Mouse (Mus musculus): ENCODE measurements around the gene Cnppd1. TPM values are rescaled to one million over a fixed set of nuclear protein-coding genes. Genes with fewer than 3 reads are reported as not detected.

Gene Cnppd1
- polyA plus RNA-seq, 1 experiment: 16.4 TPM

DNA sequence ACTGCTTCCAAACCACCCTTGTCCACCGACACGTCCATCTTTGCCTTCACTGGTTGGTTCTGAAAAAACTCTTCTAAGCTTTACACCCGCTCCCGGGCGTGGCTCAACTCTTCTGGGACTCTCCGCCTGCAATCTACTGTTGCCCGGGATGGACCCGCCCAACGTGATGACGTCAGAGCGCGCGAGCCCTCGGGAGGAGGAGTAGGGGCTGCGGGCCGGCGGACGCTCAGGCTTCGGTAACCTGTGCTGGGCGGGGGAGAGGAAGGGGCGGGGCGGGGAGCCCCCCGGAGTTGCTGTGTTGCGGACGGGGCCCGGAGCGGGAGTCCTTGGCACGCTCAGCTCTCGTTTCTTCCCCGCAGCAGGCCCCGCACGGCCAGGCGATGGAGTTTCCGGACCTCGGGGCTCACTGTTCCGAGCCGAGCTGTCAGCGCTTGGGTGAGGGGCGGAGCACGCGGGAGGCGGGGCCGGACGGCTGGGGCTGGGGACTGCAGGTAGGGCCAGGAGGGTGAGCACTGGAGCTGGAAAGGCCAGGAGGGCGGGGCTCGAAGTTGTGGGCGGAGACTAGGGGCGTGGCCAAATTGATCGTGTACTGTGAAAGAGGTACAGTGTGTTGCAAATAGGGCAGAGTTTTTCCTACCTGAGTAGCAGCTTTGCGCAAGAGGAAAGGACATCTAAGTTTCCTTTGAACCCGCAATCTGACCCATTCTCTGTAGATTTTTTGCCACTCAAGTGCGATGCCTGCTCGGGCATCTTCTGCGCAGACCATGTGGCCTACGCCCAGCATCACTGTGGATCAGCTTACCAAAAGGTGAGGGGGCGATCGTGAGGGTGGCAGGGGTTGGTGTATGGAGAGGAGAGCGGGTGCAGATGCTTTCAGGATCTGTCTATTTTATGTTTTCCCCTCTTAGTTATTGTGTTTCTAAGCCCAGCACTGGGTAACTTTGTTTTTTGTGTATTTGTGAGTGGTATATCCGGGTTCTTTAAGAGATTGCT is 26.3 kb upstream of the Cnppd1 start, which contains the start of gene Zfand2b:
Gene Zfand2b, plus strand, starts transcription at position 175 of the 993 bp plus-strand sequence.
- Histone ChIP-seq H3K4me3 (ENCODE audit: insufficient read depth, low read depth, low read length) (peak within 1 kb of the TSS; percentile 69), H3K4me1 (ENCODE audit: control insufficient read depth, insufficient read depth, insufficient read length, low read length) (no peaks in the 10 kb centered on the region), H3K27ac (replicated peaks; ENCODE audit: low read depth, low read length) (peak within 1 kb of the TSS; percentile 70)

- no peaks in the 10 kb centered on the region for H3K4me1 ChIP-seq (ENCODE audit: control insufficient read depth, insufficient read depth, insufficient read length, low read length)
- H3K4me3 ChIP-seq (ENCODE audit: insufficient read depth, low read depth, low read length): peak overlapping the region; percentile 55
- peak overlapping the region; percentile 70 for H3K27ac ChIP-seq (replicated peaks; ENCODE audit: low read depth, low read length)
Observed at GRCm38 (mm10) chr1:75168093-75168471, 25.6 kb upstream of the Cnppd1 start.

- Histone ChIP-seq H3K4me3 (ENCODE audit: insufficient read depth, low read depth, low read length) (no peak overlapping the region), H3K4me1 (ENCODE audit: control insufficient read depth, insufficient read depth, insufficient read length, low read length) (no peaks in the 10 kb centered on the region), H3K27ac (replicated peaks; ENCODE audit: low read depth, low read length) (no peak overlapping the region)
Observed at GRCm38 (mm10) chr1:75160256-75160617, 17.7 kb upstream of the Cnppd1 start.

GRCm38 (mm10) chr1:75159540-75160255 is 17.2 kb upstream of the Cnppd1 start:
- Histone ChIP-seq H3K27ac (replicated peaks; ENCODE audit: low read depth, low read length) (no peak overlapping the region), H3K4me1 (ENCODE audit: control insufficient read depth, insufficient read depth, insufficient read length, low read length) (no peaks in the 10 kb centered on the region), H3K4me3 (ENCODE audit: insufficient read depth, low read depth, low read length) (no peak overlapping the region)

DNA sequence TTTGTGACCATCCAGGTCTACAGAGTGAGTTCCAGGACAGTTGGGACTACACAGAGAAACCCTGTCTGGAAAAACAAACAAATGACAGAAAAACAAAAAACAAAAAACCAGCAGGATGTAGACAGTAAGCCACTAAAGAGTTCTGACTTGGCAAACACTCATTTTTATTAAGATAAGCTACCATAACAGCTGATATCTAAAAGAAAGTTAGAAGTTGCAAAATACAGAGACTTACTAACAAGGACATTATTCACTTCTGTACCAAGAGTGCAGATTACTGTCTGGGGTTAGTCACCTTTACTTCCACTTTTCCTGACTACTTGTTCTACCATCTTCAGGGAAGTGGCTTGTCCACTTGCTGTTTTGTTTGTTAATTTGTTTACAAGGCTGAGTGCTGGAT is 16.5 kb upstream of the Cnppd1 start:
- no peak overlapping the region for H3K27ac ChIP-seq (replicated peaks; ENCODE audit: low read depth, low read length)
- no peaks in the 10 kb centered on the region for H3K4me1 ChIP-seq (ENCODE audit: control insufficient read depth, insufficient read depth, insufficient read length, low read length)
- H3K4me3 ChIP-seq (ENCODE audit: insufficient read depth, low read depth, low read length): no peak overlapping the region

DNA sequence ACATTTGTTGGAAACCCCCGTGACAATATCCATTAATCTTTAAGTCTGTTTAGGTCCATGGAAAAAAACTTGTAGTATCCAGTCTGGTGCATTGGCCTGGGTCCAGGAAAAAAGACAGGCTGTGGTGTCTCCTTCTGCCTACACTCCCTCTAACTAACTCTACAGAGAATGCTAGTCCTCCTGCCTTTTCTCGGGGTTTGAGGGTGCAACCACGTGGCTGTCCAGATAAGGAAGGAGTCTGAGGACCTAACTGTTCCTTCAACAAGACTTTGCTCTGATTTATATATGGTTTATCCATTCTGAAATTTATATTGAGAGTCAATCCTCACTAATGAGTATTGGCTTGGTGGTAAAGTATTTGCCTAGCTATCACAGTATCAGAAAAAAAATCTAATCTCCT is 13.3 kb upstream of the Cnppd1 start:
- Histone ChIP-seq H3K4me3 (ENCODE audit: insufficient read depth, low read depth, low read length) (no peak overlapping the region), H3K4me1 (ENCODE audit: control insufficient read depth, insufficient read depth, insufficient read length, low read length) (no peaks in the 10 kb centered on the region), H3K27ac (replicated peaks; ENCODE audit: low read depth, low read length) (no peak overlapping the region)

GRCm38 (mm10) chr1:75148727-75149126 is 6.2 kb upstream of the Cnppd1 start:
- Histone ChIP-seq H3K4me3 (ENCODE audit: insufficient read depth, low read depth, low read length) (no peak overlapping the region), H3K4me1 (ENCODE audit: control insufficient read depth, insufficient read depth, insufficient read length, low read length) (no peaks in the 10 kb centered on the region), H3K27ac (replicated peaks; ENCODE audit: low read depth, low read length) (no peak overlapping the region)

DNA sequence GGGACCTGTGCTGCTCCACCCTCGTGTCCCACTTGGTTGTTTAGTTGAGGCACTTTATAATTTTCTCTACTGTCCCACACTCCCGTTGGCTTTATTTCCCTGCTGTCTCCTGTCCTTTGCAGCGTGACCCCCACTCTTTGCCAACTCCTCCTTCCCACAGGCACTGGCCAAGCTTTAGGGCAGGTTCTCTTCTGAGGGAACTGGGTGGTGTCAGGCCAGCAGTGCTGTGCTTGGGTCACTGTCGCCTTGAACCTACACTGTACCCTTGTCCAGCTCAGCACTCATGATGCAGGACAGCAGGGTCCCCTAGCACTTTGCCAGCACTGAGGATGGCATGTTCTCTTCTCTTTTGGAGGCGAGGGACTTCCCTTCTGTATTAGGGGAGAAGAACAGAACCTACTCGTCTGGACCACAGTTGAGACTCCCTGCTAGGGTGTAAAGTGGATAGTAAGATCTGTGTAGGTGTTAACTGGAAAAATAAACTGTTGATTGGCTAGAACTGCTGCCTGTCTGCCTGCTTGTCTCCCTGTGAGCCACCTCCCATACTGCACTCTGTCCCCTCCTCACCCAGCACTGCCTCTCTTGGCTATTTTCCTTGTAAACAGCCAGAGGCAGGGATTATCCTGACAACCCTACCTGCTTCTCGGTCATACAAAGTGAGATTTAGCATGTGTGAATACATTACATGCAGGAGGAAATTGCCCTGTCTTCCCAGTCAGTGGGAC is 5.1 kb upstream of the Cnppd1 start:
- H3K4me3 ChIP-seq (ENCODE audit: insufficient read depth, low read depth, low read length): no peak overlapping the region
- no peaks in the 10 kb centered on the region for H3K4me1 ChIP-seq (ENCODE audit: control insufficient read depth, insufficient read depth, insufficient read length, low read length)
- no peak overlapping the region for H3K27ac ChIP-seq (replicated peaks; ENCODE audit: low read depth, low read length)

- Histone ChIP-seq H3K4me3 (ENCODE audit: insufficient read depth, low read depth, low read length) (no peak overlapping the region), H3K27ac (replicated peaks; ENCODE audit: low read depth, low read length) (no peak overlapping the region), H3K4me1 (ENCODE audit: control insufficient read depth, insufficient read depth, insufficient read length, low read length) (no peaks in the 10 kb centered on the region)
Observed at GRCm38 (mm10) chr1:75145589-75145988, 3.1 kb upstream of the Cnppd1 start.

GRCm38 (mm10) chr1:75141486-75142190 is 873 bp downstream of the Cnppd1 start:
- Histone ChIP-seq H3K4me1 (ENCODE audit: control insufficient read depth, insufficient read depth, insufficient read length, low read length) (no peaks in the 10 kb centered on the region), H3K27ac (replicated peaks; ENCODE audit: low read depth, low read length) (peak overlapping the region; percentile 91), H3K4me3 (ENCODE audit: insufficient read depth, low read depth, low read length) (peak overlapping the region; percentile 69)

DNA sequence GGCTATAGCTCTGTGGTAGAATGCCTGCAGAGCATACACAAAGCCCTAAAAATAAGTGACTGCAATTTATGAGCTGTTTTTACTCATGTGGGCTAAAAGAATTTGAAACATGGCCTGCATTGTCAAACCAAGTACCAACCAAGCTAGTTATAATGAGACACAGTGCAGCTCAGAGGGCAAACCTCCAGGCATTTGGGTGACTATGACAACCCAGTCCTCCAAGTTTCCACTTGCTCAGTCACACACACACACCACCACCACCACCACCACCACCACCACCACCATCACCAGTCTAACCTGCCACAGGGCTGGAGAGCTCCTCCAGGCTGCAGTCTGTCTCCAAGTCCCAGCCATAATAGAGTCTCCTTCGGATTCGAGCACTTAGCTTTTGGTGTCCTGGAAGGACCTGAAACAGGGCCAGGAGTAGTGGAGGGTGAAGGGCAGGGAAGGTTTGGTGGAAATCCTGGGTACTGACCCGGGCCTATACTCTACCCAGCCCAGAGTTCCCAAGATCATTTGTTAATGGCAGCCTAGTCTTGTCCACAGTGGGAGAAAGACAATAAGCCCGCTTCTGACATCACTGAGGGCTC is 1.8 kb downstream of the Cnppd1 start:
- Histone ChIP-seq H3K4me1 (ENCODE audit: control insufficient read depth, insufficient read depth, insufficient read length, low read length) (no peaks in the 10 kb centered on the region), H3K27ac (replicated peaks; ENCODE audit: low read depth, low read length) (peak overlapping the region; percentile 91), H3K4me3 (ENCODE audit: insufficient read depth, low read depth, low read length) (peak overlapping the region; percentile 69)

GRCm38 (mm10) chr1:75138448-75138847 is 4.1 kb downstream of the Cnppd1 start:
- Histone ChIP-seq H3K4me1 (ENCODE audit: control insufficient read depth, insufficient read depth, insufficient read length, low read length) (no peaks in the 10 kb centered on the region), H3K27ac (replicated peaks; ENCODE audit: low read depth, low read length) (no peak overlapping the region), H3K4me3 (ENCODE audit: insufficient read depth, low read depth, low read length) (no peak overlapping the region)

DNA sequence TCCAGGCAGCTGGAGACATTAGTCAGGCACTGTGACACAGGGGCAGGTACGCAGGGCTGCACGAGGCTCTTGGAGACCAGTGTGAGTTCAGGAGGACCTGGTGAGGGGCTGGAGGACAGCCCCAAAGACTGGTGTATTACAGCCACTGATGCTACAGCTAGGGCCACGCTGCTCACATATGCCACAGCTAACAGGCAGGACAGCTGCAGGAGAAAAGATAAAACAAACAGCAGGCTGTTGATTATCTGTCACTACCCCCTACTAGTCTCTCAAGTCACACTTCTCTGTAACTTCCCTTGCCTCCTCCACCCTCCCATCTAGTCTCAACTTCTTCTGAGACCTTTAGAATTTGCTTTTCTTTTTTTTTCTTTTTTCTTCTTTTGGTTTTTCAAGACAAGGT is 5.8 kb downstream of the Cnppd1 start:
- no peaks in the 10 kb centered on the region for H3K4me1 ChIP-seq (ENCODE audit: control insufficient read depth, insufficient read depth, insufficient read length, low read length)

DNA sequence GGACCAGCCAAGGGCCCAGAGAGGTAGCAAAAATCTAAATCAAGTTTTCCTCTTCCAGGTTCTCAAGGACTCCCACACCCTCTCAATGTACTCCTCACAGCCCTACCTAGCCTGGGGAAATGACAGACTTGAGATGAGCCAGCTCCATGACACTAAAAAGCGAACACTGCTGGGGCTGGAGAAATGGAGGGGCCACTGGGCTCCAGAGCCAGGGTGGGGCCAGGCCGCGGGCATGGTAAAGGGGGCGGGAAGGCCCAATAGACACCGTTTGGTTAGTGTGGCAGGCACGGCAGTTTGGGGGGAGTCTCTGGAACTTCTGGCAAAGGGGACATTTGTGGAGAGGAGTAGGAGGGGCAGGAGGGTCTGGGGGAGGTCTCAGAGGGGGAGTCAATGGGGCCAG is 6.2 kb downstream of the Cnppd1 start:
- no peak overlapping the region for H3K27ac ChIP-seq (replicated peaks; ENCODE audit: low read depth, low read length)
- no peaks in the 10 kb centered on the region for H3K4me1 ChIP-seq (ENCODE audit: control insufficient read depth, insufficient read depth, insufficient read length, low read length)
- H3K4me3 ChIP-seq (ENCODE audit: insufficient read depth, low read depth, low read length): no peak overlapping the region

More for the DNA sequence above, 5.8 kb downstream of the Cnppd1 start:
- Histone ChIP-seq H3K27ac (replicated peaks; ENCODE audit: low read depth, low read length) (no peak overlapping the region), H3K4me3 (ENCODE audit: insufficient read depth, low read depth, low read length) (no peak overlapping the region)
